Comparison of ENCODE assay signal across 8 mouse cellular contexts in the genomic region with DNA sequence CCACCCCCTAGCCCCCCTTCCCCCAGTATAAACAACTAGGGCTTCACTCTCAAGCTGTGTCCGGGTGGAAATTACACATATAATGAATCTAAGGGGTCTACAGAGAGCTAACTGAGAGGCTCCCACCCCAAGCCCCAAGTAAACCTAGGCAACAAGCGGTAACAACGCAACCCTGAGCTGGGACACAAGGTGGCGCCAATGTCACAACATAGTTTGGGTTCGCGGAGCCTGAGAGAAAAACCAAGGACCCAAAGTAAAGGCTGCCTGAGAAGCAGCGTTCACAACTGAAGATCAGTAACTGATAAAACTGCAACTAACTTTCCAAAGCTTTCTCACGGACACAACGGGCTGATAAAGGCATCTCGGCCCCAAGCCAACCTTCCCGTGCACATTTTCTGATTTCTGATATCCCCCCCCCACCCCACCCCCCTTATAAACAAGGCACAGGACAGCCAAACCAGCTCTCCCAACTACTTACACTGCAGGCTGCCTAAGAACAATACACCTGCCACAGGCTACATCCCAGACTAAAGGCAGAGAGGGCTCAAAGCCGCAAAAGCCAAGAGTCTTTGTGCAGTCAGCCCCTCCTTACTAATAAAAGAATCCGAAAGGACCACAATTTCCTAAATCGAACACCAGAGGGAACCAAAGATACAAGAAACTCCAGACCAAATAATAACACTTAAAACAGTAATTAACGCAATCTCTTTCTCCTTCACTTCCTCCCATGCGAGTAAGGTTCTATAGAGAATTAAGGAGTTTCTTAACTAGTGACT. TPM values are rescaled to one million over a fixed set of nuclear protein-coding genes. Genes with fewer than 3 reads are reported as not detected.
DNase-seq lines count a peak whose midpoint lies in the region; ATAC-seq lines count a peak whose summit lies in the region.

No protein-coding gene starts in this region.

- H3K4me3 ChIP-seq in heart, embryonic 16.5 days (ENCODE audit: low read length), result peak overlapping the region; percentile 61
- peak overlapping the region; percentile 35 for H3K4me3 ChIP-seq in liver, embryonic 15.5 days (replicated peaks)
- H3K4me3 ChIP-seq in neural tube, embryonic 13.5 days, result peak overlapping the region; percentile 39

- no peaks in the 10 kb centered on the region for H3K27me3 ChIP-seq in heart, embryonic 16.5 days (ENCODE audit: control insufficient read depth, insufficient read depth, low read length)
- no peaks in the 10 kb centered on the region for H3K27me3 ChIP-seq in liver, embryonic 15.5 days
- H3K27me3 ChIP-seq in neural tube, embryonic 13.5 days, result no peaks in the 10 kb centered on the region

- ATAC-seq in heart, embryonic 16.5 days (replicated peaks; ENCODE audit: extremely low read depth, insufficient read depth, low FRiP score), result peak; percentile 72; the same call in 1 of the 2 replicates
- ATAC-seq in liver, embryonic 15.5 days (ENCODE audit: insufficient read depth), result no peak; the same call in 1 of the 2 replicates
- ATAC-seq in neural tube, embryonic 13.5 days (ENCODE audit: low read depth), result peak; percentile 95

- H3K27ac ChIP-seq in heart, embryonic 16.5 days (ENCODE audit: low read length), result no peak overlapping the region
- H3K27ac ChIP-seq in liver, embryonic 15.5 days (replicated peaks), result no peak overlapping the region
- H3K27ac ChIP-seq in neural tube, embryonic 13.5 days (replicated peaks), result no peak overlapping the region

- H3K9ac ChIP-seq in heart, embryonic 16.5 days (ENCODE audit: low read length), result peak overlapping the region; percentile 54
- H3K9ac ChIP-seq in liver, embryonic 15.5 days, result no peak overlapping the region
- H3K9ac ChIP-seq in neural tube, embryonic 13.5 days, result peak overlapping the region; percentile 63

- H3K36me3 ChIP-seq in heart, embryonic 16.5 days (ENCODE audit: control insufficient read depth, insufficient read depth), result no peaks in the 10 kb centered on the region
- H3K36me3 ChIP-seq in liver, embryonic 15.5 days (replicated peaks), result no peaks in the 10 kb centered on the region
- H3K36me3 ChIP-seq in neural tube, embryonic 13.5 days, result no peaks in the 10 kb centered on the region

- H3K4me1 ChIP-seq in heart, embryonic 16.5 days (ENCODE audit: control insufficient read depth, insufficient read depth, low read length), result no peaks in the 10 kb centered on the region
- no peaks in the 10 kb centered on the region; the same call in 1 of the 2 replicates for H3K4me1 ChIP-seq in liver, embryonic 15.5 days (replicated peaks)
- H3K4me1 ChIP-seq in neural tube, embryonic 13.5 days (replicated peaks), result no peaks in the 10 kb centered on the region

- DNase-seq in B cell, adult 2 months, result peak; percentile 69 to 74
- DNase-seq in brain, adult 2 months (ENCODE audit: low read depth, low spot score), result peak; percentile 70
- peak; percentile 39 for DNase-seq in fibroblast of lung, adult 2 months (ENCODE audit: low read depth)
- DNase-seq in kidney, postnatal 25 days, result peak; percentile 71 to 85
- DNase-seq in telencephalon, adult 2 months (ENCODE audit: low read depth, low spot score), result peak; percentile 35

- 2% methylated on average over 16 of the region's 16 CpGs for WGBS in heart, embryonic 16.5 days
- WGBS in liver, embryonic 15.5 days (ENCODE audit: insufficient replicate concordance), result 2% methylated on average over 16 of the region's 16 CpGs
- under 1% methylated on average over 16 of the region's 16 CpGs for WGBS in neural tube, embryonic 13.5 days

- no peaks in the 10 kb centered on the region for H3K9me3 ChIP-seq in heart, embryonic 16.5 days (replicated peaks; ENCODE audit: control insufficient read depth, low read length)
- no peaks in the 10 kb centered on the region for H3K9me3 ChIP-seq in liver, embryonic 15.5 days (replicated peaks)
- H3K9me3 ChIP-seq in neural tube, embryonic 13.5 days, result no peaks in the 10 kb centered on the region

- peak overlapping the region; percentile 96 for H3K4me2 ChIP-seq in heart, embryonic 16.5 days (ENCODE audit: low read depth, low read length)
- peak overlapping the region; percentile 65 for H3K4me2 ChIP-seq in liver, embryonic 15.5 days
- peak overlapping the region; percentile 73 for H3K4me2 ChIP-seq in neural tube, embryonic 13.5 days

RNA-seq across cellular contexts. Expression of a gene that starts 36.8 kb away (rescaled TPM):
- polyA plus RNA-seq in heart, embryonic 16.5 days (2015; fragmentation: Nextera tagmentation; extraction: Ambion mirVana), result 0.24 and 4.3 TPM in 2 replicates
- not detected in 2 replicates for polyA plus RNA-seq in liver, embryonic 15.5 days (2015; fragmentation: Nextera tagmentation; extraction: Ambion mirVana)
- polyA plus RNA-seq in neural tube, embryonic 13.5 days (2015; fragmentation: Nextera tagmentation; extraction: Ambion mirVana), result 1.3 and 1.8 TPM in 2 replicates
